In the genomic region with DNA sequence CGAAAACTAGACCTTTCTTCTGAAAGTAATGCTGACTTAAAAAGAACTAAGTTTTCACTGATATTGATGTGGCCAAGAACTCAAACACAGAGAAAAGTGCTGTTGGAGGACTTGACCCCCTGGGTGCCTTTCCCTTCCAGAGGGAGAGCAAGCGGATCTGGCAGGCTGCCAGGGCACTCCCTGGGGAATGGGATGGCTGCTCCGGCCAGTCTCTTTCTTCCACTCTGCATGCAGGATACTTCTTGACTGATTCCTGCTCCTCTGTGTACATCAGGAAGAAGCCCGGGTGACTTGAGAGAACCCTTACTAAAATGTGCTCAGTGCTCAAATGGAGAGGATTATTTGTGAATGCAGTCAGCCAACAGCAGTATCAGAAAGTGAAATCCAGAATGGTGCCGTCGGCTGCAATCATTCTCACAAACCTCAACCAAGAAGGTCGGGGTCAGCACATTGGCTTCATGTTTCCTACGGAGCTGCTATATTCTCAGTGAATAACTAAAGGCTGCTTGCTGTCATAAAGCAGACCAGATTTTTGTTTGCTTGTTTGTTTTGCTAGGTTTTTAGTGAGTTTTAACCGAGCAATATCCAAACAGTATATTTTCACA, we compare ENCODE assay signal across 9 mouse cellular contexts.
A peak's percentile ranks its signal among the peaks of the same experiment; 100 is the strongest.
DNase-seq lines count a peak whose midpoint lies in the region; ATAC-seq and TF ChIP-seq lines count a peak whose summit lies in the region.
"Had no signal": no experiment of that assay in that cellular context is flagged by ENCODE, and none has a peak within 500 bp of the region (broad histone marks: within the 10 kb centered on the region; RNA-seq: fewer than 3 reads in every experiment).

No protein-coding gene starts in this region.

- no peak overlapping the region for H3K4me3 ChIP-seq in forebrain, postnatal 0 days (ENCODE audit: low read depth, low read length)
- H3K4me3 ChIP-seq in forebrain, embryonic 16.5 days (replicated peaks; ENCODE audit: low read length), result no peak overlapping the region
- H3K4me3 ChIP-seq: erythroblast, embryonic 14.5 days had no signal

- no peak for TF ChIP-seq CTCF in forebrain, postnatal 0 days (IDR thresholded peaks at IDR 0.05; ENCODE audit: low read depth)

- DNase-seq in forebrain, postnatal 0 days, result no peak
- peak; percentile 89 for DNase-seq in adrenal gland, postnatal 14 days
- peak; percentile 73 to 80 for DNase-seq in gastrocnemius, postnatal 4 days (ENCODE audit: low spot score in 2 of 2)
- peak; percentile 86 for DNase-seq in kidney, adult 9 months
- DNase-seq in lung, postnatal 4 days, result peak; percentile 84 to 89
- no peak for DNase-seq in spleen, adult 18-20 months

- no peak for ATAC-seq in forebrain, postnatal 0 days
- ATAC-seq in forebrain, embryonic 16.5 days, result no peak
- ATAC-seq in monocyte, adult 5-6 weeks (replicated peaks; ENCODE audit: insufficient number of reproducible peaks, low FRiP score, low TSS enrichment, poor library complexity, severe bottlenecking), result no peak

- WGBS in forebrain, postnatal 0 days, result 34% methylated on average over 9 of the region's 9 CpGs
- 44% methylated on average over 9 of the region's 9 CpGs for WGBS in forebrain, embryonic 16.5 days

- H3K36me3 ChIP-seq in forebrain, postnatal 0 days (ENCODE audit: insufficient read depth), result no peaks in the 10 kb centered on the region
- H3K36me3 ChIP-seq in forebrain, embryonic 16.5 days (ENCODE audit: control insufficient read depth, insufficient read depth), result no peaks in the 10 kb centered on the region

- H3K9me3 ChIP-seq in forebrain, postnatal 0 days (ENCODE audit: low read length), result no peaks in the 10 kb centered on the region
- H3K9me3 ChIP-seq in forebrain, embryonic 16.5 days (ENCODE audit: control insufficient read depth, low read length), result no peaks in the 10 kb centered on the region

- H3K9ac ChIP-seq in forebrain, postnatal 0 days, result no peak overlapping the region
- no peak overlapping the region for H3K9ac ChIP-seq in forebrain, embryonic 16.5 days (replicated peaks; ENCODE audit: low read depth, low read length)

- H3K27ac ChIP-seq in forebrain, postnatal 0 days (ENCODE audit: low read depth, low read length), result peak overlapping the region; percentile 15; the same call in 1 of the 2 replicates
- no peak overlapping the region for H3K27ac ChIP-seq in forebrain, embryonic 16.5 days (ENCODE audit: low read length)

- no peaks in the 10 kb centered on the region for H3K27me3 ChIP-seq in forebrain, postnatal 0 days (ENCODE audit: insufficient read depth, low read length)
- H3K27me3 ChIP-seq in forebrain, embryonic 16.5 days (replicated peaks; ENCODE audit: control insufficient read depth, insufficient read depth, low read length), result no peaks in the 10 kb centered on the region

- no peak overlapping the region for H3K4me2 ChIP-seq in forebrain, postnatal 0 days (ENCODE audit: low read depth)
- no peak overlapping the region for H3K4me2 ChIP-seq in forebrain, embryonic 16.5 days (ENCODE audit: low read length)

- H3K4me1 ChIP-seq in forebrain, postnatal 0 days (ENCODE audit: insufficient read depth), result 0 out of 2 replicates have a peak, but pooled peaks cover 6% of the 10 kb centered on the region
- peaks cover 4% of the 10 kb centered on the region; the same call in 1 of the 2 replicates for H3K4me1 ChIP-seq in forebrain, embryonic 16.5 days (replicated peaks; ENCODE audit: control insufficient read depth, insufficient read depth, low read length)

Comparison
In these comparisons a context has a peak if more than half of its experiments do, and no peak if none do; other contexts are left out.
1. DNase-seq: peak in adrenal gland, postnatal 14 days (single experiment), gastrocnemius, postnatal 4 days (2 of 2), kidney, adult 9 months (single experiment) and lung, postnatal 4 days (2 of 2); none in forebrain, postnatal 0 days (single experiment) and spleen, adult 18-20 months (0 of 2).